Mouse (Mus musculus): ENCODE data around the gene Spaar. TPM values are rescaled to one million over a fixed set of nuclear protein-coding genes. Genes with fewer than 3 reads are reported as not detected.

The Spaar gene
- total RNA-seq, 1 experiment = 0.62 TPM

DNA sequence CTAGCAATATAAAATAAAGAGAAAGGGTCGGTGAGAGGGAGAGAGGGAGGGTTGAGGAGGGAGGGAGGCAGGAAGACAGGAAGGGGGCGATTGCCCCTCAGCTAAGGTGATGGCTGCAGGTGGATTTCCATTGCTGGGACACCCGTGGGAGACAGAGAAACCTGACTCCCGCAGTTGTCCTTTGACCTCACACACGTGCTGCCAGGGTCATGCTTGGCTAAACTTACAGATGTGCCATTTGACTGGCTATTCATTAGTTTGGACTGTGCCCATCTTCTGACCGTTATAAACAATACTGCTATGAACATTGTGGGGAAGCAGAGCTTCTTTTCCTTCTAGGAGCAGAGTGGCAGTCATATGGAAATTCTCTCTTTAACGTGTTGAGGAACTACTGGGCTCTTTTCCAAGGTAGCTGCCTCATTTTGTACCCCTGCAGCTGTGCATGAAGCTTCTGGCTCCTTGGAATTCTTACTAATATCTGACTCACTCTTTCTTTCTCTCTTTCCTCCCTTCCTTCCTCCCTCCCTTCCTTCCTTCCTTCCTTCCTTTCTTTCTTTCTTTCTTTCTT lies 16.1 kb upstream of the Spaar start:
- Histone ChIP-seq H3K4me3 (ENCODE audit: insufficient read depth in 1 of 2, low read depth in 1 of 2, low read length in 2 of 2, poor library complexity in 1 of 2, severe bottlenecking in 1 of 2) (no peak overlapping the region), H3K4me1 (ENCODE audit: control insufficient read depth in 2 of 2, insufficient read depth in 2 of 2, low read length in 2 of 2, poor library complexity in 1 of 2) (no peaks in the 10 kb centered on the region), H3K36me3 (ENCODE audit: control insufficient read depth, insufficient read depth, low read length, poor library complexity, severe bottlenecking) (no peaks in the 10 kb centered on the region), H3K9me3 (ENCODE audit: control insufficient read depth, insufficient read depth, low read depth, low read length) (no peaks in the 10 kb centered on the region), H3K27ac (ENCODE audit: insufficient read depth, low read depth, low read length, poor library complexity, severe bottlenecking) (no peak overlapping the region), H3K9ac (ENCODE audit: insufficient read depth, low read depth, low read length, poor library complexity, severe bottlenecking) (no peak overlapping the region)
- in situ Hi-C loops (cut with MboI; ENCODE audit: low sequenced_read_pairs in 2 of 2, unreplicated experiment in 2 of 2) = no loop called here
- no peak for TF ChIP-seq ZC3H11A (IDR thresholded peaks at IDR 0.05; ENCODE audit: borderline replicate concordance, low read depth, low read length)
- no peak for TF ChIP-seq CHD2 (IDR thresholded peaks at IDR 0.05; ENCODE audit: low read depth, low read length)
- TF ChIP-seq ZNF384 (IDR thresholded peaks at IDR 0.05; ENCODE audit: low read depth, low read length) = no peak
- TF ChIP-seq MAFK (IDR thresholded peaks at IDR 0.05; ENCODE audit: insufficient read depth, low read depth, low read length) = no peak
- no peak for TF ChIP-seq HCFC1 (IDR thresholded peaks at IDR 0.05; ENCODE audit: borderline replicate concordance, insufficient read depth, low read length)
- DNase-seq (ENCODE audit: low read depth, low spot score) = no peak

DNA sequence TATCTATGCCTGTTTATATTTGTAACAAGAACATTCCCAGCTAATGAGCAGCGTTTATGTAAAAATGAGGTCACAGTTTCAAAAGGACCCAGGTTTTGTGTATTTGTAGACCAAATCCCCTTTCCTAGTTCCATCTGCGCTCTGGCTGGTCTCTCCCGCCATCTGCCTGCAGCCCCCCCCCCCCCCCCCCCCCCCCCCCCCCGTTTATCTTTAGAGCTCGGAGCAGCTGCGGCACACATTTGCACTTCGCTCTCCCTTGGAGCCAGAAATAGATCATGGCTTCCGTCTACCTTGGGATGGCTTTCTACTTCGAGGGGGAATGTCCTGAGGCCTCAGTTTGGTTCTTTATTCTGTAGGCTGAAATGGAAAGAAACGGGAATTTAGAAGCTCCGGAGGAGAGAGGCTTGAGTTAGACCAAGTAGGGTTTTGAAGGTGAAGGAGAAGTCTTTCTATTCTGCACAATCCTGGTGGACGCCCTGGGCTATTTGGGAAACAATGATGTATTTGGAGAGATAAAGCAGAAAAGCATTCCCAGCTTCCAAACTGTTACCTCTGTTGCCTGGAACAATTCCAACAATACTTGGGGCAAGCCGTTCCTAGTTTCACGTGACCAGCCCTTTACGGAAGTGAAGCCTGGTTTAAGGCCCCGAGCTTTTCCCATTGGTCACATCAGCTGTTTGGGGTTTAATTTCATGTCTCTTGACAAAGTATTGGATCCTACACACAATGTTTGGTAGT lies 9.2 kb upstream of the Spaar start:
- DNase-seq (ENCODE audit: low read depth, low spot score) = no peak
- peak overlapping the region; percentile 29; the same call in 1 of the 2 replicates for H3K27ac ChIP-seq (ENCODE audit: insufficient read depth, low read depth, low read length, poor library complexity, severe bottlenecking)
- in situ Hi-C loops (cut with MboI; ENCODE audit: low sequenced_read_pairs in 2 of 2, unreplicated experiment in 2 of 2) = no loop called here

DNA sequence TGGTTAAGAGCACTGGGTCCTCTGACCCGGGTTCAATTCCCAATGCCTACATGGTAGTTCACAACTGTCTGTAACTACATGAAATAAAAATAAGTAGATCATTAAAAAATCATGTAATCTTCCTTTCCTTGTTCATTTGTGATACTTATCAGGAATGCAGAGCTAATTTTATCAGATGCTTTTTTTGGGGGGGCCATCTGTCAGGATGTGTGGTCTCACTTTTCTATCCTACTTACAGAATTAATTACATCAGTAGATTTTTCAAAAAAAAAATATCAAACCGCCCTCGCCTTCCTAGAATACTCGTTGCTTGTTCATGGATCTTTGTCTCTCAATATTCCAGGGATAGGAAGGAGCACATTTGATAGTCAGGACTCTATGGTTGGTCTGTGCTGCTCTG lies 7.6 kb upstream of the Spaar start:
- no peaks in the 10 kb centered on the region for H3K9me3 ChIP-seq (ENCODE audit: control insufficient read depth, insufficient read depth, low read depth, low read length)
- H3K4me1 ChIP-seq (ENCODE audit: control insufficient read depth in 2 of 2, insufficient read depth in 2 of 2, low read length in 2 of 2, poor library complexity in 1 of 2) = peaks cover 0 to 4% of the 10 kb centered on the region in 2 experiments; a peak in 1 of 4 replicates
- in situ Hi-C loops (cut with MboI; ENCODE audit: low sequenced_read_pairs in 2 of 2, unreplicated experiment in 2 of 2) = no loop called here
- H3K4me3 ChIP-seq (ENCODE audit: insufficient read depth in 1 of 2, low read depth in 1 of 2, low read length in 2 of 2, poor library complexity in 1 of 2, severe bottlenecking in 1 of 2) = no peak overlapping the region
- DNase-seq (ENCODE audit: low read depth, low spot score) = no peak
- H3K36me3 ChIP-seq (ENCODE audit: control insufficient read depth, insufficient read depth, low read length, poor library complexity, severe bottlenecking) = no peaks in the 10 kb centered on the region
- no peak overlapping the region for H3K9ac ChIP-seq (ENCODE audit: insufficient read depth, low read depth, low read length, poor library complexity, severe bottlenecking)
- H3K27ac ChIP-seq (ENCODE audit: insufficient read depth, low read depth, low read length, poor library complexity, severe bottlenecking) = no peak overlapping the region
- TF ChIP-seq ZNF384 (IDR thresholded peaks at IDR 0.05; ENCODE audit: low read depth, low read length) (no peak), ZC3H11A (IDR thresholded peaks at IDR 0.05; ENCODE audit: borderline replicate concordance, low read depth, low read length) (no peak), HCFC1 (IDR thresholded peaks at IDR 0.05; ENCODE audit: borderline replicate concordance, insufficient read depth, low read length) (no peak), MAFK (IDR thresholded peaks at IDR 0.05; ENCODE audit: insufficient read depth, low read depth, low read length) (no peak), CHD2 (IDR thresholded peaks at IDR 0.05; ENCODE audit: low read depth, low read length) (no peak)

More for the DNA sequence above, 9.2 kb upstream of the Spaar start:
- peak overlapping the region in 1 of 2 experiments; percentile 21; a peak in 1 of 4 replicates for H3K4me3 ChIP-seq (ENCODE audit: insufficient read depth in 1 of 2, low read depth in 1 of 2, low read length in 2 of 2, poor library complexity in 1 of 2, severe bottlenecking in 1 of 2)
- H3K4me1 ChIP-seq (ENCODE audit: control insufficient read depth in 2 of 2, insufficient read depth in 2 of 2, low read length in 2 of 2, poor library complexity in 1 of 2) = no peaks in the 10 kb centered on the region; a peak in 1 of 4 replicates
- TF ChIP-seq CHD2 (IDR thresholded peaks at IDR 0.05; ENCODE audit: low read depth, low read length) (no peak), MAFK (IDR thresholded peaks at IDR 0.05; ENCODE audit: insufficient read depth, low read depth, low read length) (no peak), ZNF384 (IDR thresholded peaks at IDR 0.05; ENCODE audit: low read depth, low read length) (no peak), HCFC1 (IDR thresholded peaks at IDR 0.05; ENCODE audit: borderline replicate concordance, insufficient read depth, low read length) (no peak), ZC3H11A (IDR thresholded peaks at IDR 0.05; ENCODE audit: borderline replicate concordance, low read depth, low read length) (no peak)
- no peaks in the 10 kb centered on the region for H3K9me3 ChIP-seq (ENCODE audit: control insufficient read depth, insufficient read depth, low read depth, low read length)
- H3K9ac ChIP-seq (ENCODE audit: insufficient read depth, low read depth, low read length, poor library complexity, severe bottlenecking) = no peak overlapping the region; the same call in 1 of the 2 replicates
- no peaks in the 10 kb centered on the region for H3K36me3 ChIP-seq (ENCODE audit: control insufficient read depth, insufficient read depth, low read length, poor library complexity, severe bottlenecking)

DNA sequence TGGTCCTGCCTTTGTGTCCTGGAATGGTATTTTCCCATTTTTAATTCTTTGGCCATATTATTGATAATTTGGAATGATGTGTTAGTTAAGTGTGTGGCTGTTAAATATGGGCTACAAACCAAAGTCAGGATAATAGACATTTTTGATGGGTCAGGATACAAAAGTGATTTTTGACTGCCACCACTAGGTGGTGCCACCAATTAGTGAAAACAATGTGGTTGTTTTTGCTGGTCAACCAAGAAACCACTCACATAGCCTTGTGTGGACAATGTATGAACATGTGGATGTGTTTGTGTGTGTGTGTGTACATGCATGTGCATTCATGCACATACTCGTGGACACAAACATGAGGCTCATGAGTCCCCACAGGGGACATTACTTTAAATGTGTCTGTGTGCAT lies 5.1 kb upstream of the Spaar start:
- no peak overlapping the region for H3K9ac ChIP-seq (ENCODE audit: insufficient read depth, low read depth, low read length, poor library complexity, severe bottlenecking)
- no peak overlapping the region for H3K27ac ChIP-seq (ENCODE audit: insufficient read depth, low read depth, low read length, poor library complexity, severe bottlenecking)
- no peaks in the 10 kb centered on the region for H3K36me3 ChIP-seq (ENCODE audit: control insufficient read depth, insufficient read depth, low read length, poor library complexity, severe bottlenecking)
- no peak overlapping the region for H3K4me3 ChIP-seq (ENCODE audit: insufficient read depth in 1 of 2, low read depth in 1 of 2, low read length in 2 of 2, poor library complexity in 1 of 2, severe bottlenecking in 1 of 2)
- H3K4me1 ChIP-seq (ENCODE audit: control insufficient read depth in 2 of 2, insufficient read depth in 2 of 2, low read length in 2 of 2, poor library complexity in 1 of 2) = peaks cover 2 to 7% of the 10 kb centered on the region in 2 experiments; a peak in 3 of 4 replicates
- TF ChIP-seq ZNF384 (IDR thresholded peaks at IDR 0.05; ENCODE audit: low read depth, low read length) (no peak), CHD2 (IDR thresholded peaks at IDR 0.05; ENCODE audit: low read depth, low read length) (no peak), ZC3H11A (IDR thresholded peaks at IDR 0.05; ENCODE audit: borderline replicate concordance, low read depth, low read length) (peak; percentile 27; the same call in 1 of the 2 replicates), MAFK (IDR thresholded peaks at IDR 0.05; ENCODE audit: insufficient read depth, low read depth, low read length) (no peak), HCFC1 (IDR thresholded peaks at IDR 0.05; ENCODE audit: borderline replicate concordance, insufficient read depth, low read length) (no peak)
- in situ Hi-C loops (cut with MboI; ENCODE audit: low sequenced_read_pairs in 2 of 2, unreplicated experiment in 2 of 2) = loop anchor here (25.0 kb wide), 1 partner anchor 138 kb away; the partner anchor contains the start of gene Olfr155 (in 2 of the 2)
- H3K9me3 ChIP-seq (ENCODE audit: control insufficient read depth, insufficient read depth, low read depth, low read length) = no peaks in the 10 kb centered on the region
- DNase-seq (ENCODE audit: low read depth, low spot score) = no peak

All from ES-E14 (cell line).